Mouse (Mus musculus) CH12.LX (cell line): ENCODE data around the gene Fnbp1.

Source experiments
- CTCF ChIP-seq, 2 experiments: IDR thresholded peaks in 1 of 2; conservative IDR thresholded peaks in 1 of 2; 2 replicates each; pipeline ENCODE4 v1.5.1; 2011 to 2012; ENCODE audit warnings: low read depth in 2 of 2, low read length in 2 of 2, improper control_type of control experiment in 1 of 2, inconsistent platforms in 1 of 2, mild to moderate bottlenecking in 1 of 2, moderate library complexity in 1 of 2
- EP300 ChIP-seq: IDR thresholded peaks from 2 replicates; pipeline ENCODE4 v1.6.1; 2011; ENCODE audit warnings: low read length, improper control_type of control experiment
- JUND ChIP-seq: conservative IDR thresholded peaks from 2 replicates; pipeline ENCODE4 v1.6.1; 2011; ENCODE audit warnings: low read depth, low read length, improper control_type of control experiment
- MAFK ChIP-seq: IDR thresholded peaks from 2 replicates; pipeline ENCODE4 v1.6.1; 2011; ENCODE audit warnings: low read length, improper control_type of control experiment; ENCODE audit not compliant: insufficient replicate concordance
- MAX ChIP-seq: IDR thresholded peaks from 2 replicates; pipeline ENCODE4 v1.6.1; 2011; ENCODE audit warnings: low read length, improper control_type of control experiment
- MEF2A ChIP-seq: IDR thresholded peaks from 2 replicates; pipeline ENCODE4 v1.6.1; 2014; ENCODE audit warnings: low read depth, mild to moderate bottlenecking, inconsistent platforms, low read length, improper control_type of control experiment, borderline replicate concordance
- NRF1 ChIP-seq: IDR thresholded peaks from 2 replicates; pipeline ENCODE4 v1.6.1; 2014; ENCODE audit warnings: low read depth, mild to moderate bottlenecking, inconsistent platforms, low read length, improper control_type of control experiment, moderate library complexity
- POLR2A ChIP-seq: IDR thresholded peaks from 2 replicates; pipeline ENCODE4 v1.6.1; 2011; ENCODE audit warnings: low read depth, mild to moderate bottlenecking, improper control_type of control experiment, low read length
- RAD21 ChIP-seq: IDR thresholded peaks from 2 replicates; pipeline ENCODE4 v1.6.1; 2011; ENCODE audit warnings: low read depth, mild to moderate bottlenecking, low read length, improper control_type of control experiment, moderate library complexity

GRCm38 (mm10) chr2:31137018-31137590, 4.7 kb downstream of the Fnbp1 start:
- TF ChIP-seq MAX (no peak), RAD21 (no peak), CTCF (conservative IDR thresholded peaks at IDR 0.05 in 1 of 2, IDR thresholded peaks at IDR 0.05 in 1 of 2; ENCODE audit: low read depth in 2 of 2, low read length in 2 of 2) (no peak), POLR2A (peak; percentile 21; the same call in 1 of the 2 replicates), EP300 (no peak), NRF1 (peak; percentile 63), JUND (no peak), MAFK (no peak), MEF2A (0 out of 2 replicates have a peak, but pooled peaks have one; percentile 9)
